Mouse (Mus musculus): ENCODE results near the gene Mrpl57.
"Not testable (repeated sequence)": the region's sequence is repeated elsewhere in the genome, so short reads cannot be mapped to it uniquely, and the experiment has no call there.

Gene Mrpl57

GRCm38 (mm10) chr14:57825788-57826751 lies at the start of gene Mrpl57, which contains the start of gene Ska3:
Gene Mrpl57 (plus strand): TSS chr14:57826234.
Gene Ska3 (minus strand): TSS chr14:57826185.
- peak; percentile 86 for DNase-seq

GRCm38 (mm10) chr14:57787406-57787805 lies 38.6 kb upstream of the Mrpl57 start:
- no peak for DNase-seq

- no peak for DNase-seq
Measured at GRCm38 (mm10) chr14:57789311-57789710, 36.7 kb upstream of the Mrpl57 start.

GRCm38 (mm10) chr14:57789759-57790158 lies 36.3 kb upstream of the Mrpl57 start:
- no peak for DNase-seq

- DNase-seq = no peak
Measured at GRCm38 (mm10) chr14:57791171-57791570, 34.9 kb upstream of the Mrpl57 start.

GRCm38 (mm10) chr14:57797551-57797950 lies 28.5 kb upstream of the Mrpl57 start:
- DNase-seq = no peak

- peak; percentile 97 for DNase-seq
Measured at GRCm38 (mm10) chr14:57797991-57798931, 27.8 kb upstream of the Mrpl57 start, which contains the start of gene Sap18. Gene Sap18 (plus strand): TSS chr14:57798180.

GRCm38 (mm10) chr14:57803731-57804130 lies 22.3 kb upstream of the Mrpl57 start:
- no peak for DNase-seq

- DNase-seq = no peak
Measured at GRCm38 (mm10) chr14:57808558-57808957, 17.5 kb upstream of the Mrpl57 start.

- DNase-seq = no peak
Measured at GRCm38 (mm10) chr14:57810886-57811285, 15.1 kb upstream of the Mrpl57 start.

GRCm38 (mm10) chr14:57811844-57812243 lies 14.2 kb upstream of the Mrpl57 start:
- DNase-seq = no peak

- no peak for DNase-seq
Measured at GRCm38 (mm10) chr14:57820839-57821238, 5.2 kb upstream of the Mrpl57 start.

GRCm38 (mm10) chr14:57827284-57827683 lies 1.2 kb downstream of the Mrpl57 start:
- no peak for DNase-seq

- DNase-seq = no peak
Measured at GRCm38 (mm10) chr14:57833526-57833925, 7.5 kb downstream of the Mrpl57 start.

- no peak for DNase-seq
Measured at GRCm38 (mm10) chr14:57835157-57835556, 9.1 kb downstream of the Mrpl57 start.

GRCm38 (mm10) chr14:57844535-57844934 lies 18.5 kb downstream of the Mrpl57 start:
- DNase-seq = no peak

GRCm38 (mm10) chr14:57848061-57848460 lies 22.0 kb downstream of the Mrpl57 start:
- DNase-seq = not testable (repeated sequence)

- no peak for DNase-seq
Measured at GRCm38 (mm10) chr14:57848646-57849045, 22.6 kb downstream of the Mrpl57 start.

- no peak for DNase-seq
Measured at GRCm38 (mm10) chr14:57850330-57850729, 24.3 kb downstream of the Mrpl57 start.

GRCm38 (mm10) chr14:57852961-57853360 lies 26.9 kb downstream of the Mrpl57 start:
- no peak for DNase-seq

- not testable (repeated sequence) for DNase-seq
Measured at GRCm38 (mm10) chr14:57856037-57856436, 30.0 kb downstream of the Mrpl57 start.

- no peak for DNase-seq
Measured at GRCm38 (mm10) chr14:57858601-57859000, 32.6 kb downstream of the Mrpl57 start.

GRCm38 (mm10) chr14:57859520-57859919 lies 33.5 kb downstream of the Mrpl57 start:
- DNase-seq = no peak
